Mouse (Mus musculus) spleen, postnatal 10 days (tissue): Measurements from ENCODE around the gene Gm20696.

Experiments used
- DNase-seq, 2 experiments: peaks; one replicate each; pipeline ENCODE4 v3.0.0; 2021 to 2022; ENCODE audit warnings: low spot score in 2 of 2

Gene Gm20696

GRCm38 (mm10) chr6:99665457-99666317, 910 bp downstream of the Gm20696 start:
- no peak for DNase-seq

- DNase-seq, result no peak
Measured at GRCm38 (mm10) chr6:99663232-99663631, 3.4 kb downstream of the Gm20696 start.

- no peak for DNase-seq
Measured at GRCm38 (mm10) chr6:99660443-99660842, 6.2 kb downstream of the Gm20696 start.

- DNase-seq, result no peak
Measured at GRCm38 (mm10) chr6:99658586-99658985, 8.0 kb downstream of the Gm20696 start.

GRCm38 (mm10) chr6:99656088-99656487, 10.5 kb downstream of the Gm20696 start:
- no peak for DNase-seq

GRCm38 (mm10) chr6:99655488-99655887, 11.1 kb downstream of the Gm20696 start:
- peak in 1 of 2 experiments; percentile 26 for DNase-seq

- DNase-seq, result no peak
Measured at GRCm38 (mm10) chr6:99654343-99654742, 12.3 kb downstream of the Gm20696 start.

- no peak for DNase-seq
Measured at GRCm38 (mm10) chr6:99652341-99652740, 14.3 kb downstream of the Gm20696 start.

GRCm38 (mm10) chr6:99649307-99649706, 17.3 kb downstream of the Gm20696 start:
- DNase-seq, result no peak

GRCm38 (mm10) chr6:99646344-99646743, 20.3 kb downstream of the Gm20696 start:
- DNase-seq, result no peak

- DNase-seq, result no peak
Measured at GRCm38 (mm10) chr6:99644876-99645275, 21.7 kb downstream of the Gm20696 start.

- DNase-seq, result no peak
Measured at GRCm38 (mm10) chr6:99644386-99644785, 22.2 kb downstream of the Gm20696 start.

- no peak for DNase-seq
Measured at GRCm38 (mm10) chr6:99643439-99644199, 23.0 kb downstream of the Gm20696 start.

GRCm38 (mm10) chr6:99637456-99637855, 29.1 kb downstream of the Gm20696 start:
- DNase-seq, result no peak

GRCm38 (mm10) chr6:99636801-99637200, 29.8 kb downstream of the Gm20696 start:
- no peak for DNase-seq

GRCm38 (mm10) chr6:99636121-99636520, 30.5 kb downstream of the Gm20696 start:
- no peak for DNase-seq

- no peak for DNase-seq
Measured at GRCm38 (mm10) chr6:99632121-99632980, 34.2 kb downstream of the Gm20696 start.

- DNase-seq, result no peak
Measured at GRCm38 (mm10) chr6:99631637-99632036, 35.0 kb downstream of the Gm20696 start.

GRCm38 (mm10) chr6:99629726-99630458, 36.7 kb downstream of the Gm20696 start:
- DNase-seq, result no peak

- DNase-seq, result no peak
Measured at GRCm38 (mm10) chr6:99626347-99626746, 40.2 kb downstream of the Gm20696 start.

GRCm38 (mm10) chr6:99625803-99626202, 40.8 kb downstream of the Gm20696 start:
- no peak for DNase-seq
